Mouse (Mus musculus) liver, adult 2 months (tissue): Measurements from ENCODE around the gene Dnaaf3.

ENCODE experiments used
- CTCF ChIP-seq: fragments of 200-500 bp; IDR thresholded peaks from 2 replicates; pipeline ENCODE4 v1.5.1; 2011; ENCODE audit warnings: low read depth, low read length, control low read depth
- POLR2A ChIP-seq: fragments of 200-500 bp; IDR thresholded peaks from 2 replicates; pipeline ENCODE4 v1.6.1; 2011; ENCODE audit warnings: low read length, control low read depth; ENCODE audit not compliant: insufficient read depth; ENCODE audit errors: extremely low read depth

GRCm38 (mm10) chr7:4518487-4518886, 13.8 kb downstream of the Dnaaf3 start:
- TF ChIP-seq CTCF: no peak
- no peak for TF ChIP-seq POLR2A
